Mouse (Mus musculus) right cerebral cortex, adult 2 months (tissue): ENCODE results near the gene Slc39a11.

ENCODE experiments used
- DNase-seq, 2 experiments: peaks; one replicate each; pipeline ENCODE4 v3.0.0; 2021 to 2022; ENCODE audit warnings: low spot score in 2 of 2

Slc39a11 gene

DNA sequence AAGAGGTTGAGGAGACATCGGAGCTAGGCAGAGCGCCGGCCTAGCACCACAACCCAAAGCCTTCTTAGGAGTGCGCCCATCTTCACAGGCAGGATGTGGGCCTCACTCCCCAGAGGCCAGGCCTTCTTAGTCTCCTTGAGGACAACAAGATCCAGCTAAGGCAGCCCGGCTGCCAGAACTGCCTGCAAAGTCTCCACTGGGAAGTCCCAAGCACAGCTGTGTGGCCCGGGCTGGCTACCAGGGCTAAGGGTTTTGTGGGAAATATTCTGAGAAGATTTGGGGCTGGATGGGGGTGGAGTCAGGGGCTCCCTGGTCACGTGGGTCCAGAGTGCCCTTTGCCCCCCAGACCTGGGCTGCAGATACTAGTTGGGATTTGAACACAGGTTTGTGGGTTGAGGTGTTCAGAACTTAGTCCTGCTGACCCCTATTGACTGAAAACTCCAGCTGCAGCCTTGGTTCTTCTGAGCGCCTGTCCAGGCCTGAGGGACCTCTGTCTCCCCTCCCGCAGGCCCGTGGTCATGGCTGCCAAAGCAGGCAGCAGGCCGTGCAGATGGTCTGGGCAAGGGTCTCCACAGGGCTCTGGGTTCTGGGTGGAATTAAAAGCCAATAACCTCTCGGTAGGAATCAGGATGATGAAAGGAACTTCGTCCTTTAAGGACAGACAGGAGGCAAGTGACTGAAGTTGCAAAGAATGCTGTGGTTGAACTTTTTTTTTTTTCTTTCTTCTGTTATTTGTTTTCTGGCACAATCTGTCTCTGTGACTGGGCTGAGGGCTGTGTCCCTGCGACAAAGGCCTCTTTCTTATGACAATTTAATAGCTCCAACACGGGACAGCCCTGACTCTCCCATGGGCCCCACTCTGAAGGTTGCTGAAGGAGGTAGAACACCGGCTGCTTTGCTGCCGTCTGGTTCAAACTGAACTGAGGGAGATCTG lies 357.8 kb downstream of the Slc39a11 start:
- no peak for DNase-seq

DNA sequence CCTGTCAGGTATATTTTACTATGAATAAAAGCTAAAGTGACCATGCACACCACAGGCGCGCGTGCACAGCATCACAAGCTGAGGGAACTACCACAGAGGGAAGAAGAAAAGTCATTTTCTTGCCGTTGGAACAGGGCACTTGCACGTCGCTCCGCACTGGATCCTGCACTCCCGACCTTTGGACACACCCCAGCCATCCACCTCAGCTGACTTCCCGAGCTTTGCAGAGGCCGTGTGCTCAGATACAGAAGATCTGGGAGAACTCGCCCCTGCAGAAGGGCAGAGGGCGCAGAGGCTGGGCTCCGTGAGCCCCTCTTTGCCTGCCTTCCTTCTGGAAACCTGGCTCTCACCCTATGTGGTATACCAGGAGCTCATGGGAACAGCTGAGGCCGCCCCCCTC lies 359.0 kb downstream of the Slc39a11 start:
- DNase-seq, result no peak

- DNase-seq, result no peak
These were observed 364.7 kb downstream of the Slc39a11 start for GRCm38 (mm10) chr11:113284951-113285741.

DNA sequence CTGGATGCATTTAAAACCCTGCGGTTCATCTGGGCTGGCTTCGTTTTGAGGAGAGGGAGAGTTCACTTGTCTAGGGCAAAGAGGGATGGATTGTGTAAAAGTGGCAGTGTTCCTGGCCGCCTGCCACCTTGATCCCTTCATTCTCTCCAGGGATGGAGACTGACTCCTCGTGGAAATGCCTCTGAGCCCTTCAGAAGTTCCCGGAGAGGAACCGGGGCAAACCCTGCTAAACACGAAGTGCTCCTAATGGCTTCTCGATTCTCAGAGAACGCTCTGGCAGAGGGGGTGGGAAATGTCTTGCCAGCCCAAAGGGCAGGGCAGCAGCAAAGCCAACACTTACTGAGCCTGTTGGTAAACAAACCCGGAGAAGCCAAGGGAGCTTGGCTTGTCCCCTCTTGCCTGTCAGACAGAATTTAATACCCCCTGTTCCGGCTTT lies 366.5 kb downstream of the Slc39a11 start:
- no peak for DNase-seq

DNA sequence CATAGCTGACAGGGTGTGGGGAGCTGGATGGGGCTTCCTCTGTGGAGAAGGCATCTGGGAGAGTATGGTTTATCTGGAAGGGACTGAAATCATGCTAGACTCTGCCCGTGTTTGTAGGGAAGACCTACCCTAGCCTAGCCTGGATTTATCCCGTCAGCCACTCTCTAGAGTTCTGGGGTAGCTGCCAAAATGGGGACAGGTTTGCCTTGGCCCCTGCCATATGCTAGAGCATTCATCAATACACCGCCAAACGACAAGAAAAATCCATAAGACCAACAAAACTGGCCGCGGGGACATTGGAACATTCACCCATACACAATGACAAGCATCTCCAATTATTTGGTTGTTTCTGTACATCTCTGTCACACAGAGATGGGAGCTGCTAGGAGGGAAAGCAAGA lies 371.6 kb downstream of the Slc39a11 start:
- DNase-seq, result no peak

- no peak for DNase-seq
These were observed 372.8 kb downstream of the Slc39a11 start for GRCm38 (mm10) chr11:113277034-113277612.

DNA sequence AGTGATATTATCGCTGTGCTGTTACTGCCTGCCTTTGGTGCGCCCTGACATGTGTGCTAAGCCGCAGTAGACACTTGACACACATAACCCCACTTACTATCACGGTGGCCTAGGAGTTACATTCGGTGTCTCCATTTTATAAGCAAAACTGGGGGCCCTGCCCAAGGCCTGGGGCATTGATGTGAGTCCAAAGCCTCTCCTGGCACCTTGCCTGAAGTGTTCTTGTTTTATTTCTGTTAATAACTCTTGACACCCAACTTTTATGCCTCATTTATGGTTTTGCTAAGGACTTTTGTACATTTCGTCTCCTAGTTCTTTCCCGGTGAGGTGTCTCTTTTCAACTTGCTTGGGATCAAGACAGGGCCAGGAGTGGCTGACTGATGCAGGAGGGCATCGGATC lies 373.4 kb downstream of the Slc39a11 start:
- no peak for DNase-seq

DNA sequence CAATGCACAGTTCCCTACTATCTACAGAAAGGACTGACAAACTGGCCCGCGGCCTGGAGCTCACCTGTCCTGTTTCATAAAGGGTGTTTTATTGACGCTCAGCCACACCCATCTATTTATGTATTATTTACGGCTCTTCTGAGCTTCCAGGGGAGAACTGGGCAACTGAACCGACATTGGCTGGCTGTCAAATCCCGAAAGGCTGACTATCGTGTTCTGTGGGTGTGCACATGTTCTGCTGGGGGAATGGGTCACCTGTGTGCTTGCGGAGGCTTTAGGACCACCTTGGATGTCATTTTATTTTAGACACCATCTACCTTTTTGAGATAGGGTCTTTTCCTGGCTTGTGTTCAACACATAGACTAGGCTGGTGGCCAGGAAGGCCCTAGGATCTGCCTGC lies 375.8 kb downstream of the Slc39a11 start:
- no peak for DNase-seq

GRCm38 (mm10) chr11:113271857-113272256 lies 378.0 kb downstream of the Slc39a11 start:
- no peak for DNase-seq

- no peak for DNase-seq
These were observed 381.0 kb downstream of the Slc39a11 start for GRCm38 (mm10) chr11:113268831-113269319.

GRCm38 (mm10) chr11:113267516-113268230 lies 382.2 kb downstream of the Slc39a11 start:
- no peak for DNase-seq

DNA sequence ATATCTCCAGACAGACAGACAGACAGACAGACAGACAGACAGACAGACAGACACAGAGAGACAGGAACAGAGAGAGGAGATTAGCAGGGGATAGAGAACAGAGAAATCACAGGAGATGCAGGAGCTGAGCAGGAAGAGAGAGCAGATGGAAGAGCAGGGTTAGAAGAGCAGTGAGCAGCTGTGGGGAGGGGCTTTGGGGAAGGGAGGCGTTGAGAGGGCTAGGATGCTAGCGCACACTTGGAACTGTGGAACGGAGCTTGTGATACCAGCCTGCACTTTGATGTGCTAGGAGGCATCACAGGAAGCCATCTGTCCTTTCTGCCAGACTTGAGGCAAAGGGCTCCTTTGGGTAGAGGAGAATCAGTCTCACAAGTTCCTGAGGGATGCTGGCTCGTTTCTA lies 383.2 kb downstream of the Slc39a11 start:
- peak in 1 of 2 experiments; percentile 20 for DNase-seq

- DNase-seq, result no peak
These were observed 384.3 kb downstream of the Slc39a11 start for GRCm38 (mm10) chr11:113265567-113265966.

- DNase-seq, result no peak
These were observed 385.9 kb downstream of the Slc39a11 start for GRCm38 (mm10) chr11:113263971-113264370.

- no peak for DNase-seq
These were observed 387.8 kb downstream of the Slc39a11 start for GRCm38 (mm10) chr11:113262062-113262461.

GRCm38 (mm10) chr11:113261421-113261820 lies 388.5 kb downstream of the Slc39a11 start:
- DNase-seq, result no peak

- DNase-seq, result no peak
These were observed 390.0 kb downstream of the Slc39a11 start for GRCm38 (mm10) chr11:113259712-113260382.

- DNase-seq, result no peak
These were observed 391.9 kb downstream of the Slc39a11 start for GRCm38 (mm10) chr11:113258016-113258415.

- DNase-seq, result no peak
These were observed 395.2 kb downstream of the Slc39a11 start for GRCm38 (mm10) chr11:113254653-113255052.

GRCm38 (mm10) chr11:113253169-113253568 lies 396.7 kb downstream of the Slc39a11 start:
- no peak for DNase-seq

DNA sequence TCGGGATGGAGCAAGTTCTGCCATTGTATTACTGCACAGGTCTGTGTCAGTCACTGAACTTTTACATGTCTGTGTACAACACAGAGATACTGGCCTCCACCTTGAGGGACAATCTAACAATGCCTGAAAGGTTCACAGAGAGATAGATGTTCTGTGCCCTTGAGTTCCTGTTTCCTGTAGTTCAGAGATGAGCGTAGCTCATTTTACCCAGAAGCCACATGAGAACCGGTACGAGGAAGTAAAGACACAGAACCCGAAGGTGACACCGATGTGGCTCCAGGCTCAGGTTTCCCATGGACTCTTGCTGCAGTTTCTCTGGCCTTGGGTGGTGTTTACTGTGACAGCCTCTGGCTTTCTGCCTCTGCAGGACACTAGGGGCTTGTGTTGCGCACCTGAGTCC lies 398.7 kb downstream of the Slc39a11 start:
- DNase-seq, result no peak
